Mouse (Mus musculus) mesoderm, embryonic 11.5 days (tissue): ENCODE data around the gene Zfp365.

ENCODE experiments used
- DNase-seq: peaks from one replicate; pipeline ENCODE4 v3.0.0-alpha.2; 2012; ENCODE audit warnings: low read depth, low spot score

Gene Zfp365

DNA sequence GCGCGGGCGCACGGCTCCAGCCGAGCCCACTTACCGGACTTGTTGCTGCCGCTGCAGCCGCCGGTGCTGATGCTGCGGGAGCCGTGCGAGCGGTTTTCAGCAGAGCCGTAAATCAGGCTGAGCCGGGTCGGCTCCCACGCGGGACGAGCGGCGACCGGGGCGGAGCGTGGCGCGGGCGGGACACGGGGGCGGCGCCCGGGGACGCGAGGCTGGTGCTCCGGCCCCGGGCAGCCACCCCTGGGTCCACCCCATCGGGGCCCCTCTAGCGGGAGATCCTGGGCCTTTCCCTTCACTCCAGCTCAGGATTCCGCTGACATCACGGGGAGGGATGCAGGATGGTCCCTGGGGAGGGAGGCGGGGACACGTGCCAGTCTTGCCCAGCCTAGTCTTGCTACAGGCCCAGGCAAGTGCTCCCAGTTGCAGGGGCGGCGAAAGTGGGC is at the start of gene Zfp365:
TSS of gene Zfp365 (minus strand) at position 326 of the 440 bp plus-strand sequence.
- peak; percentile 83 for DNase-seq

DNA sequence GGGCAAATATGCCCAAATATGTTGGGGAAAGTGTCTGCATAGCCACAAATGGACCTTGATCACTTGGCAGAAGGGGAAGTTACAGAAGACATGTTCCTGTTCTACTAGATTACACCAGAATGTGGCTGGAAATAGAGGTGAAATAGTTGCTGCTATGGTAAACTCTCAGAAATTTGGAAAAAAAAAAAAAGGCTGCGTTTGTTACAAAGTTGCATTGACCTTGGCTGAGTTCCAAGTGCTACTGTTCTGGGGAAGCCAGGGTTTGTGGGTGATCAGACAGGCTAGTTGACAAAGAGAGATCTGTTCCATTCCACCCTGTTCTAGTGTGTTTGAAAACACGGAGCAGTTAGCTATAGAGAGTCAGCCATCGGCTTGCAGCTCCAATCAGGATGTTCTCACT is 47.5 kb upstream of the Zfp365 start:
- DNase-seq, result no peak

DNA sequence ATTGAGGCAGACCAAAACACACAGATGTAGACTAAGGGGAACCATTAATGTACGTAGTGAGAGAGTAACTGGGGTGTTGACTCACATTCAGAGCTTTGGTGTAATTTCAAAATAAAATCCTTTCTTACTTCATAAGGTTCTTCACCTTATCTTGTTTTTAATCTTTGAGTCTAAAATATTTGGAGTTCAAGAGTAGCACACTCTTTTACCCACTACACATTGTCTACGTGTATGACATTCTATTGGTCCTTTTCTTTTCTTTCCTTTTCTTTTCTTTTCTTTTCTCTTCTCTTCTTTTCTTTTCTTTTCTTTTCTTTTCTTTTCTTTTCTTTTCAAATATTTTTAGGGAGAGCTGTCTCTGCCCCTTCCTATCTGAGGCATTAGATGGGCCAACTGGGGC is 43.5 kb upstream of the Zfp365 start:
- no peak for DNase-seq

DNA sequence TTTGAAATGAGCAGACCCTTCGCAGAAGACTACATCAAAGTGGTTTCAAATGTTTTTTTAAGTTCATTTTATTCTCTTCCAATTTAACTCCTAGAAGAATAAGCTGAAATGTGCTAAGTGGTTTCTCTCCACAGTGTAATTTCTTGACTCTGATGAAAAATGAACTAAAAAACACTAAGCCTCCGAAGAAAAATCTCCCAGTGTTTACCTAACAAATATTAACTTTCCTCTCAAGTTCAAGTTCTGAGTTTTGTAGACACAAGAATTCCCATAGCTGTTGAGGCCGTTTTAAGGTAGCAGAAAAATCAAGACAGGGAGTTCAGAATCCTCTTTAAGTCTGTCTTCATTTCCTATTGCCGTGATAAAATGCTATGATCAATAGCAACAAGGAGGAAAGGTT is 39.2 kb upstream of the Zfp365 start:
- no peak for DNase-seq

DNA sequence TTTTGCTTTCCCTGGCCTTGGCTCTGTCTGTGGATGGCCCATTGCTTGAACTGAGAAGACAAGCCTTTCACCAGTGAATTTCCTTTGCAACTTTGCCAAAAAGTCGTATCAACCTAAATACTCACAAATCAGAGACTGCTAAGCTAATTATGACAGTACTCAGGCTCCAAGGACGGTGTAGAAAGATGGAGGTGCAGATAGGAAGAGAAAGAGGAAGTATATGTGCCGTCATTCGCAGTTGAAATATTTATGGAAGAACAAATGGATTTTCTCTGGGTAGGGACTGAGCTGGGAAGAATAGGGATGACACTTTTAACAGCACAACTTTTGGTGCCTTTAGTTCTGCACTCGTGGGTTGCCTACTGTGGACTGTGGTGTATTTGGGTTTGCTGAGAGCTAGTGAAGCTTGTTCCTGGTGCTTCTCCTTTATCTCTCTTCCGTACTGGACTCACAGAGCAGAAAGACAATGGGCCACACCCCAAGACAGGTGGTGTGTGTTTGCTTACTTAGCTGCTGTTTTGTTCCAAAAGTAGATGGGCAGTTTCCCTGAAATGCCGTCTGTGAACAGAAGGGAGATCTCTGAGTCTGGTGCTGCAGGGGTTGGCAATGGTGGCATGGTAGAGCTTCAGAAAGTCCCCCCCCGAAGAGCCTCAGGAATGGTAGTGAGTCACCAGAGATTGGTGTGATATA is 37.7 kb upstream of the Zfp365 start:
- DNase-seq, result no peak

DNA sequence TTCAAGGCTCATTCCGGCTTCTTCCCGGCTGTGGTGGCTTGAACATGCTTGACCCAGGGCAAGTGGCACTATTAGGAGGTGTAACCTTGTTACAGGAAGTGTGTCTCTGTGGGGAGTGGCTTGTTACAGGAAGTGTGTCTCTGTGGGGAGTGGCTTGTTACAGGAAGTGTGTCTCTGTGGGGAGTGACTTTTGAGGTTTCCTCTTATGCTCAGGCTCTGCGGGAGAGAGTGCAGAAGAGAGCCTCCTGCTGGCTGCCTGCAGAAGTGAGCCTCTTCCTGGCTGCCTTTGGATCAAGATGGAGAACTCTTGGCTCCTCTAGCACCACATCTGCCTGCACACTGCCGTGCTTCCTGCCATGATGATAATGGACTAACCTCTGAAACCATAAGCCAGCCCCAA is 31.1 kb upstream of the Zfp365 start:
- DNase-seq, result no peak

DNA sequence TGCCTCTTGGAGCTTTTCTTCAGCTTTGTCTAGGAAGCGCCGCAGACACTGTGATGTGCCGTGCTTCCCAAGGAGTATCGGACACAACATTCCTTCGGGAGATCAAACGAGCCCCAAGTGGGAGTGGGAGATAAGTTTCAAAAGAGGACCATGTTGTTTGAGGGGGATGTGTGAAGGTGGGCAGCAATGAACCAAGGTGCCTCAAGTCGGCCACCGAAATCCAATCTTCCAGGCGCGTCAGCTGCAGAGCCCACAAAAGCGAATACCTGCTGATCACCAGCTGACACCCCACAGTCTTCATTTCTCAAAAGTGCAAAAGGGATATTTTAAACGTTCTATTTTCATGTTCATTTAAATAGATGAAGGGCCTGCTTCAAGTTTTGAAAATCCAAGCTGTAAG is 27.1 kb upstream of the Zfp365 start:
- DNase-seq, result no peak

DNA sequence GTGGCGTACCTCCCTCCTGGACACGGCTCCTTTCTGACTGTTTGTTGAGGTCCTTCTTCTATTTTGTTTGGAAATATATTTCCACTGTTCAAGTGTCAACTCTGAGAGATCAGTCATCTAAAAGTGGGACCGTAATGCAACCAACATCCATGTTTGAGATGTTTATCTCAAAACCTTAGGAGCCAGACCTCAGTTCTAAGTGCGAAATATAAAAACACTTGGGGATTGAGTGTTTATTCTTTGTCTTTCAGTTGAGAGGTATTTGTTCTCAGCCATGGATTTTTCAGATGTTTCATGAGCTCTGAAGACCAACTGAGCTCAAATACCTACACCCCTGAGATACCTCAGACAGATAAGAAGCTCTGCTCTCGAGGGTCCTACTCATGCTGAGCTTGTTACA is 25.3 kb upstream of the Zfp365 start:
- DNase-seq, result no peak

DNA sequence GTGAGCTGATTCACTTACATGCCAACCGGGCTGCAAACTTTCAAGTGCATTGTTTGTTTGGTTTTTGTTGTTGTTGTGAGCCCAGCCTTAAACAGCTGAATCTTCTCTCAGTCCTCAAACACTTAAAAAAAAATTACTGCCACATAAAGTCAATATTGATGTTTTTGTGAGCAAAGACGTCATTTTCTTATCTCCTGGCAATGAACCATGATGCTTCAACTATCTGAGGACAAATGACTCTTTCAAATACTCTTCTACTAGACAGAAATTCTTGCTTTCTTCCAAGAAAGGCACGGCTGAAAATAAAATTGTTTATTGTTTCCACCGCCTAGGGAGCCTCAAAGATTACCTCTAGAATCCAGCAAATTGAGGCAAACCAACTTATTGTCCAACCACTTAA is 24.5 kb upstream of the Zfp365 start:
- DNase-seq, result no peak

DNA sequence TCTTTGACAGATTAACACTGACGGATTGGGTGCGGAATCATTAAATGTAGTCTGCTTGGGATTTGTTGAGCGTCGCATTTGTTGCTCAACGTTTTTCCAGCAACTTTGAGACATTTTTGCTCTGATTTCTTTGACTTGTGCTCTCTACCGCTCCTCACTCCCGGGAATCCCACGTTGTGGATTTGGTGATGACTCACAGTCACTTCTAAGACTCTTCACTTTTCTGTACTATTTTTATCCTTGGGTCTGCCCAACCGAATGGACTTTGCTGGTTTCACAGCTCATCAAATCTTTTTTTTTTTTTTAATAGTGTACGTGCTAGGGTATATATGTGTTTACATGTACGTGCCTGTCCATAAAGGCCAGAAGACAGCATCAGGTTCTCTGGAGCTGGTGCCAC is 20.3 kb upstream of the Zfp365 start:
- no peak for DNase-seq

DNA sequence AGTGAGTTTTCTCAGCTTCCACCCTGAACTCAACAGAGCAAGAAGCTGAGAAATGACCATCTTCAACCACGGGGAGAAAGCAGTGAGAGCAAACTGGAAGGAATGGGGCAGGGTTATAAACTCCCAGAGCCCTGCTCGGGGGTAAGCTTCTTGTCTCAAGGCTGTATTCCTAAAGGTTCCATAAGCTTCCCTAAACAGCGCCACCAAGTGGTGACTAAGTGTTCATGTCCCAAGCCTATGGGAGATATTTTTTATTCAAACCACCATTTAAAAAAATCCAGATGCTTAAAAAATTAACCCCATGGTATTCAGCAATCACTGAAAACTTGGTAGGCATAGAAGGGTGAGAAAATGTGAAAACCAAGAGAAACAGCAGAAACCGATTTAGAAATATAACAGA is 18.9 kb upstream of the Zfp365 start:
- no peak for DNase-seq

DNA sequence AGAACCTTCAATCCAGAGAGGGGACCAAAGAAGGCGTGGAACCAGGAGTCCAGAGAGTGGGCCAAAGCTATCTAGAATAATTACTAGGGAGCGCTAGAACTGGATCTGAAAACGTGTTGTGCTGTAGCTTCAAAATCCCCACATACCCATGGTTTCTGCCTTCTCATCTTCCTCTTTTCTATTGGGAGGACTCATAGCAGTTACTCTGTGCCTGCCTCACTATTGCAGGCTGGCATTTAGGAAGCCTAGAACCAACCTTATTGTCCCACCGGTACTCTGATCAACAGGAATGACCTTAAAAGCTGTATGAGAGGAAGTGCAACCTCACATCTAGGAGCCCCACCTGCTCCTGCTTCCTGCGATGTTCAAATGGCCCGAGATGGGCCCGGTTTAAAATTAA is 16.1 kb upstream of the Zfp365 start:
- no peak for DNase-seq

DNA sequence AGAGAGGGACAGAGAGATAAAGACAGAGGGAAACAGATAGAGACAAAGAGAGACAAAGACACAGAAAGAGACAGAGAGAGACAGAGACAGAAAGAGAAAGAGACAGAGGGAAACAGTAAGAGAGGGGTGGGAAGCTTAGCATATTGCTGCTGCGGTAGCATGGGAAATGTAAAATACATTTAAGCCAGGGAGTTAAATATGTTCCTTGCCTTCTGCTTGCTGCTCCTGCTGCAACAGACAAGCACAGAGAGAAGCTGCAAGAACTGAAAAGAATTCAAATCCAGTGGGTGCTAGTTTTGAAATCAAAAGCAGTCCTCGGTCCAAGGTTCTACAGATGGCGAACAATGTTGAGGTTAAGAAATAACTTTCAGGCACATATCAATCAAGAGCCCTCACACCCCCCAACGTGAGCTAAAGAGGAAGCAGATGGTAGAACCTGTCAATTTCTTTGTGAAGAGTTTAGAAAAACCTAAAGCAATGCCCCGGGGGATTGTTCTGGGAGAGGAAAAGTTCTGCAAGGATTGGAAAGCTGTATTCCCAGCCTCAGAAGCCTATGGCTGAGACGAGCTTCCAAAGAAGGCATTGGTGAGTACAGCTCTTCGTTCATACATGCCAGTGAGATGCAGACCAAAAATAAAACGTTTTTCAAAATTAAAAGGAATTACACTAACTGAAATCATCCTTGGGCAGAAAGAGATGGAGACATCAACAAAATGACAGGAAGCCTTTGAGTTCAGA is 15.4 kb upstream of the Zfp365 start:
- peak; percentile 14 for DNase-seq

DNA sequence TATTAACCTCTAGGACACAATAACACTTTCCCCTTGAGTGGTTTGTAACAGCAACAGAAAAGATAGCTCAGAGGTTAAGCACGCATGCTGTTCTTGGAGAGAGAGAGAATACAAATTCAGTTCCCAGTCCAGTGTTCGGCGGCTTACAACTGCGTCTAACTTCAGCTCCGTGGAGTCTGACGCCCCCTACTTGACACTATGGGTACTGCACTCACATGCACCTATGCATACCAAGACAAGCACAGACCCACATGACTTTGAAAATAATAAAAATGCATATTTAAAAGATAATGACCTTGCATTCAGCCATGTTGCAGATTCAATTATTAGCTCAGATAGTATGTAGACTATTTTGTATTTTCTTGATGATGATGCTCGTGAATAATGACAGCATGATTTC is 11.6 kb upstream of the Zfp365 start:
- DNase-seq, result no peak

DNA sequence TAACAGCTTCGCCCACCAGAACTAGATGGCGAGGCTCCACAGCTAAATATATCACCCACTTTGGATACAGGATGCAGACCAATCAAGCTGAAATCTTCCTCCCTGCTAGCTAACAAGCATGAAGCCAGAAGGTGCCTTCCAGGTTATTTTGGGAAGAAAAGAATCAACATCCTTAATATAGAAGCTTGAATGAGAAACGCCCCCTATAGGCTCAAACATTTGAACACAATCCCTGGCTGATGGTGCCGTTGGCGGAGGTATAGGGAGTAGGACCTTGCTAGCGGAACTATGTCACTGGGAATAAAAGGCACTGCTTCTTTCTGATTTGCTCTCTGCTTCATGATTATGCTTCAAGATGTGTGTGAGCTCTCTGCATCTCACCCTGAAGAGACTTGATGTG is 9.3 kb upstream of the Zfp365 start:
- DNase-seq, result no peak

DNA sequence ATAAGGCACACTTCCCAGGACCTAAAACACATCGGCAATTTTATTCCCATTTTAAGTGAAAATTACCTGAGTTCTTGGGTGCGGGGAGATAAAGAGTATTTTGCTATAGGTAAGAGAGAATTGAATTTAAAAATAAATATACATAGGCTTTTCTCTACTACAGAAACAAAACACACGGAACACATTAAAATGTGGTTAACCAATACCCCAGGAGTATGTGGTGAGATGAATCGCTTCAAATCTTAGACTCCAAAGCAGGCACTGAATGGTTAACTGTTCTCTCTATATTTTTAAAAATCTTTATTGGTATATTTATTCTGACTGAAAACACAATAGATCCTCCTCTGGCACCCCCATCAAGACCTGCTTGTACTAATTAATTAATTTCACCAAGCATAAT is 7.2 kb upstream of the Zfp365 start:
- DNase-seq, result no peak

DNA sequence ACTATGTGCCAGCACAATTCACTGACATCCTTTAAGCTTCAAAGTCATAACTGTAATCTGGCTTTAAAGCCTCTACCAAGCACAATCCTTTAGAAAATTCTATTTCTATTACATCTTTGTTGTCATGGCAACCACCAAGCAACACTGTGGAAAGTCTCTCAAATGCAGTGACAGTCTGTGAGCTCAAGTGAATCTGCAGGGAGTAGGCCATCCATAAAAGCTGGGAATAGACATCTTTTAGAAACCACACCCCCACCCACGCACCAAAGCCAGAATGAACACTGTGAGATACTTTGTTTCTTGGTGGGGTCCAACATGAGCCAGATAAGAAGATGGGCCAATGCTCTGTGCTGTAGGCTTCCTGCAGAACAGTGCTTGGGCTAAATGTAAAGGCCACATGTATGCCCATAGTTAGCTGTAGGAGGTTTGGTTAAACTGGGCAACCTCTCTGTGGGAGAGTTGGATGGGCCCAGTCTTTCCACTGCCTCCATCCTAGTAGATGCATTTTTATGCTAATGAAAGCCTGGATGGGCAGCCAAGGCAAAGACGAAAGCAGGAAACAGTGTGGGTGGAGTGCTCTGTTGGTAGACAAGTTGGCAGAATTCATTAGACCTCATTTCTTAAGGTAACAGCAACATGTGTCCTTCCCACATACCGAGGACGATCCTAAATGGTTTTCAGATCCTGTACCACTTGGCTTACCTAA is 5.9 kb upstream of the Zfp365 start:
- no peak for DNase-seq

DNA sequence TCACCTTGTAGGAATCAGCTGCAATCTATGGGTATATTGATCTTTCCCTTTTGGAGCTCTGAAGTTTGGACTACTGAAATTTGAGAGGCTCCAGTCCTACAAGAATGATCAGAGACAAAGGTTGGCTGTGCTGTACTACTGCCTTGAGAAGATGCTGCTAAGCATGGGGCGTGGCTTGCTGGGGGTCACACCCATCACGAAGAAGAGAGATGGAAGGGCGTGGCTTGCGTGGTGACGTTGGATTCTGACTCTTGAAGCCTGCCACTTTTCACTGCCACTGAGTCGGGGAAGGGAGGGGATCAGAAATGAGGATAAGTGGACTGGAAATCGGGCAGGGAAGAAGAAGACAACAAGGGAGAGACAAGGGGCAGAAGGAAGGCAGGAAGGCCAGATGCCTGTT is 4.9 kb upstream of the Zfp365 start:
- DNase-seq, result no peak

DNA sequence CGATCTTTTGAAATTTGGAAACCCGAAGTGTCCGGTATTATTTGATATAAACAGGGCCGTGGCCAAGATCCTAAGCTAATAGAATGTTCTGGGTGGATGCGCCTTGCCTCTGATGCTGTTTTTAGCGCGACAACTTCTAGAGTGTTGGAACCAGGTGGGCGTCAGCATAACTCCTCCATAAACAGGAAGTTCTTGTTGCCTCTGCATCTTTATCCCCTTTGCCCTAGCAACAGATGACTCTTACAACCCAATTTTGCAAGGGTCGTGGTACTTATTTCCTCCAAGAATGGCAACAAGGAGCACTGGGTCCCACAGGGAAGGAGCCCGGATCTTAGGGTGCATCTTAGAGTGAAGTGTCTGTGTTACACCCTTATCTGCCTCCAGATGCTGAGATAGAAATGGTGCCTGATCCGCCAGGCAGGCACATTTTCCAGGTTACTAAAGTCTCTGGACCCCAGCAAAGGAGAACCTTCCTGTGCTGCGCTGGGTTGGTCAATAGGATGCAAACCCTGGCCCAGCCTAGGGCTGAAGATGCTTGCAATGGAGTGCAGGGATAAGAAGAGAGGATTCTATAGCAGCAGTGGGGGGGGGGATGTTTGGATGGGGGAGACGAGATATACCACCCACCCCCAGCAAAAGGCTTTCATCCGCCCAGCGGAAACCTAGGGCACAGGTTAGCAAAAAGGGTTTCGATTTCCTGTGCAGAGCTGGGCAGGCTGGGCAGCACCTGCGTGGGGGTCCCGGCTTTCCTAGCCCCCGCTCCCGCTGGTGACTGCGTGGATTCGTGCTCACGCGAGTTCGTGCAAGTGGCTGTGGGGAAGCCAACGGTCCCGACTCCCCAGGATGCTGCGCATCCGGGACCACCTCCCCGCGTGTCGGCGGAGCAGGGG is 770 bp downstream of the Zfp365 start:
- DNase-seq, result peak; percentile 12

DNA sequence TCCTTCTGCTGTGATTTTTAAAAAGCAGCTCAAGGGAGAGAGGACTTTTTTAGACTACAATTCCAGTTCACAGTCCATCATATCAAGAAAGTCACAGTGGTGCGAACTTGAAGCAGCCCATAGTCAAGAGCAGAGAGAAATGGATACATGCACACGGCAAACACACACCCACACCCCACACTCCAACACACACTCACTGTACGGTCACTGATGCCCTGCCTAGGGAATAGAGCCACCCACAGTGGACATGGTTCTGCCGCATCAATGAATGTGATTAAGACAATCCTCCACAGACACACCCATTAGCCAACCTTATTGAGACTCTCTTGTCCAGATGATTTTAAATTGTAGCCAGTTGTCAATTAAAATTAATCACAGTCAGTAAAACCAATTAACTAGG is 4.5 kb downstream of the Zfp365 start:
- DNase-seq, result no peak

DNA sequence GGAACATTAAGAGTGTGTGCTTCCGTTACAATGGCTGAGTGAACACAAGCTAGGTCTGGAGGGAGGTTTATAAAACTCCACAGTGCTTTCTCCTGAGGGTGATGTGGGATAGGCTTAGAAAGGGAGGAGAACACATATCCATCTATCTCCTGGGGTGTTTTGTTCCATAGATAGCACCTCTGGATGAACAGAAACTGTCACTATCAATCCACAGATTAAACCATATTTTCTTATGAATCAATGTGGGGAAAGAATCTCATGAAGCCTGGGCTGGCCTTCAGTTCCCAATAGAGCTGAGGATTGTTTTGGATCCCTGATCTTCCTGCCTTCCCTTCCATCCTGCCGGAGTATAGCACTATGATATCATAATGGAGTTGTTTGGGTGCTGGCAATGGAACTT is 5.5 kb downstream of the Zfp365 start:
- no peak for DNase-seq

DNA sequence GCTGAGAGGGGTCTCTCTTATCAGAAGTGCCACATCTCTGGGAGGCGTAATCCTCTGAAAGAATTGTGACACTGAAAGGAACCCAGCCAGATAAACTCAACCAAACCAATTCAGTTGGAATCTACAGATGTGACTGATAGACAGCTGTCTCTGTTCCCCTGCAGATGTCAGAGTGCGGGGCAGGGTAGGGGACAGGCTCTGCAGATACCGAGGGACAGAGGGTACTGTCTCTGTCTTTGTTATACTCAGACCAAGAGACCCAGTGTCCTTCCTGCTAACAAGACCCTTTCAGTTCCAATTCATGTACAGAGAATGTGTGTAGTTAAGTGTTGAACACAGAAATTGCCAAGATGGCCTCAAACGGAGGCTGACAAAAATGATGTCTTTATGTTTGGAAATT is 6.4 kb downstream of the Zfp365 start:
- no peak for DNase-seq
